Mouse (Mus musculus) MEL (cell line): Measurements from ENCODE around the gene Gnas. TPM values are rescaled to one million over a fixed set of nuclear protein-coding genes. Genes with fewer than 3 reads are reported as not detected.

Source experiments
- DNase-seq: peaks from one replicate; pipeline ENCODE4 v3.0.0; 2011; ENCODE audit warnings: low read depth, low spot score
- H3K27ac ChIP-seq: 2 replicates; pipeline ENCODE4 v1.5.1; 2012; ENCODE audit warnings: low read depth, mild to moderate bottlenecking, control low read depth, low read length, moderate library complexity; ENCODE audit not compliant: control insufficient read depth
- H3K27me3 ChIP-seq, 2 experiments: fragments of 150-350 bp in 1 of 2; sonication (generic) in 1 of 2; 2 replicates each; pipeline ENCODE4 v1.6.1; 2012; ENCODE audit warnings: low read length in 2 of 2, mild to moderate bottlenecking in 2 of 2, improper control_type of control experiment in 1 of 2, moderate library complexity in 1 of 2; ENCODE audit not compliant: insufficient read depth in 2 of 2, control insufficient read depth in 1 of 2
- H3K36me3 ChIP-seq, 2 experiments: 2 replicates each; pipeline ENCODE4 v1.6.1; 2012 to 2014; ENCODE audit warnings: low read length in 2 of 2, improper control_type of control experiment in 1 of 2, inconsistent platforms in 1 of 2, mild to moderate bottlenecking in 1 of 2; ENCODE audit not compliant: insufficient read depth in 2 of 2, control insufficient read depth in 1 of 2
- H3K4me1 ChIP-seq, 2 experiments: fragments of 150-350 bp in 1 of 2; sonication (generic) in 1 of 2; 2 replicates each; pipeline ENCODE4 v1.6.1; 2012; ENCODE audit warnings: low read length in 2 of 2, improper control_type of control experiment in 1 of 2, mild to moderate bottlenecking in 1 of 2; ENCODE audit not compliant: insufficient read depth in 2 of 2, control insufficient read depth in 1 of 2
- H3K4me3 ChIP-seq, 2 experiments: fragments of 150-350 bp in 1 of 2; sonication (generic) in 1 of 2; 2 replicates each; pipeline ENCODE4 v1.5.1; 2012; ENCODE audit warnings: low read depth in 2 of 2, low read length in 2 of 2, mild to moderate bottlenecking in 2 of 2, moderate library complexity in 2 of 2, control low read depth in 1 of 2, improper control_type of control experiment in 1 of 2; ENCODE audit not compliant: control insufficient read depth in 1 of 2, insufficient read depth in 1 of 2
- H3K79me2 ChIP-seq: 2 replicates; pipeline ENCODE4 v1.6.1; 2012; ENCODE audit warnings: mild to moderate bottlenecking, low read length, moderate library complexity; ENCODE audit not compliant: control insufficient read depth, poor library complexity, insufficient read depth
- H3K9ac ChIP-seq: 2 replicates; pipeline ENCODE4 v1.6.1; 2012; ENCODE audit warnings: low read depth, mild to moderate bottlenecking, control low read depth, low read length, moderate library complexity; ENCODE audit not compliant: control insufficient read depth, poor library complexity, severe bottlenecking
- H3K9me3 ChIP-seq: fragments of 150-350 bp; sonication (generic); replicated peaks from 2 replicates; pipeline ENCODE4 v1.6.1; 2012; ENCODE audit warnings: mild to moderate bottlenecking, low read length, improper control_type of control experiment, moderate library complexity; ENCODE audit not compliant: insufficient read depth
- BHLHE40 ChIP-seq: IDR thresholded peaks from 2 replicates; pipeline ENCODE4 v1.6.1; 2012; ENCODE audit warnings: low read depth, mild to moderate bottlenecking, inconsistent platforms, low read length, improper control_type of control experiment, borderline replicate concordance
- CHD1 ChIP-seq: IDR thresholded peaks from 2 replicates; pipeline ENCODE4 v1.6.1; 2012; ENCODE audit warnings: low read depth, mild to moderate bottlenecking, inconsistent platforms, low read length, improper control_type of control experiment
- E2F4 ChIP-seq: IDR thresholded peaks from 2 replicates; pipeline ENCODE4 v1.6.1; 2011; ENCODE audit warnings: low read depth, low read length, improper control_type of control experiment, borderline replicate concordance
- ELF1 ChIP-seq: IDR thresholded peaks from 2 replicates; pipeline ENCODE4 v1.6.1; 2014; ENCODE audit warnings: low read depth, mild to moderate bottlenecking, inconsistent platforms, low read length, improper control_type of control experiment, moderate library complexity
- EP300 ChIP-seq, 2 experiments: IDR thresholded peaks; 2 replicates each; pipeline ENCODE4 v1.6.1; 2011; ENCODE audit warnings: improper control_type of control experiment in 2 of 2, low read length in 2 of 2, low read depth in 1 of 2, mild to moderate bottlenecking in 1 of 2
- GATA1 ChIP-seq: IDR thresholded peaks from 2 replicates; pipeline ENCODE4 v1.6.1; 2011; ENCODE audit warnings: low read depth, low read length, improper control_type of control experiment
- HCFC1 ChIP-seq: IDR thresholded peaks from 2 replicates; pipeline ENCODE4 v1.6.1; 2012; ENCODE audit warnings: low read depth, mild to moderate bottlenecking, inconsistent platforms, low read length, improper control_type of control experiment, moderate library complexity
- JUND ChIP-seq: IDR thresholded peaks from 2 replicates; pipeline ENCODE4 v1.6.1; 2011; ENCODE audit warnings: low read depth, mild to moderate bottlenecking, improper control_type of control experiment, low read length
- KAT2A ChIP-seq: conservative IDR thresholded peaks from 2 replicates; pipeline ENCODE4 v1.6.1; 2012; ENCODE audit warnings: low read depth, low read length, improper control_type of control experiment, inconsistent platforms
- MAFK ChIP-seq: IDR thresholded peaks from 2 replicates; pipeline ENCODE4 v1.6.1; 2011; ENCODE audit warnings: low read depth, mild to moderate bottlenecking, low read length, improper control_type of control experiment, borderline replicate concordance
- MAZ ChIP-seq: IDR thresholded peaks from 2 replicates; pipeline ENCODE4 v1.6.1; 2012; ENCODE audit warnings: low read depth, mild to moderate bottlenecking, inconsistent platforms, low read length, improper control_type of control experiment
- MEF2A ChIP-seq: IDR thresholded peaks from 2 replicates; pipeline ENCODE4 v1.6.1; 2014; ENCODE audit warnings: low read depth, mild to moderate bottlenecking, inconsistent platforms, low read length, improper control_type of control experiment; ENCODE audit not compliant: poor library complexity, insufficient replicate concordance, severe bottlenecking; ENCODE audit errors: extremely low read depth
- MYB ChIP-seq: IDR thresholded peaks from 2 replicates; pipeline ENCODE4 v1.6.1; 2011; ENCODE audit warnings: mild to moderate bottlenecking, low read depth, low read length, improper control_type of control experiment
- POLR2AphosphoS5 ChIP-seq: IDR thresholded peaks from 2 replicates; pipeline ENCODE4 v1.6.1; 2012; ENCODE audit warnings: low read depth, borderline replicate concordance, mild to moderate bottlenecking, inconsistent platforms, low read length, moderate library complexity, mixed read lengths
- RAD21 ChIP-seq: IDR thresholded peaks from 2 replicates; pipeline ENCODE4 v1.6.1; 2011; ENCODE audit warnings: mild to moderate bottlenecking, low read depth, low read length, improper control_type of control experiment
- RCOR1 ChIP-seq: IDR thresholded peaks from 2 replicates; pipeline ENCODE4 v1.6.1; 2012; ENCODE audit warnings: low read depth, mild to moderate bottlenecking, inconsistent platforms, low read length, improper control_type of control experiment
- SMC3 ChIP-seq: IDR thresholded peaks from 2 replicates; pipeline ENCODE4 v1.6.1; 2011; ENCODE audit warnings: low read depth, low read length, improper control_type of control experiment
- TCF12 ChIP-seq: IDR thresholded peaks from 2 replicates; pipeline ENCODE4 v1.6.1; 2014; ENCODE audit warnings: low read depth, mild to moderate bottlenecking, inconsistent platforms, low read length, improper control_type of control experiment, moderate library complexity
- UBTF ChIP-seq: IDR thresholded peaks from 2 replicates; pipeline ENCODE4 v1.6.1; 2012; ENCODE audit warnings: low read depth, mild to moderate bottlenecking, inconsistent platforms, low read length, improper control_type of control experiment, moderate library complexity, borderline replicate concordance; ENCODE audit not compliant: insufficient read depth
- USF2 ChIP-seq, 2 experiments: IDR thresholded peaks; 2 replicates each; pipeline ENCODE4 v1.6.1; 2011 to 2012; ENCODE audit warnings: improper control_type of control experiment in 2 of 2, low read length in 2 of 2, borderline replicate concordance in 1 of 2, inconsistent platforms in 1 of 2, low read depth in 1 of 2, mild to moderate bottlenecking in 1 of 2; ENCODE audit not compliant: insufficient read depth in 1 of 2
- ZMIZ1 ChIP-seq: IDR thresholded peaks from 2 replicates; pipeline ENCODE4 v1.6.1; 2012; ENCODE audit warnings: low read depth, mild to moderate bottlenecking, inconsistent platforms, low read length, improper control_type of control experiment, moderate library complexity
- ZNF384 ChIP-seq: IDR thresholded peaks from 2 replicates; pipeline ENCODE4 v1.6.1; 2012; ENCODE audit warnings: low read depth, mild to moderate bottlenecking, inconsistent platforms, low read length, improper control_type of control experiment
- polyA plus RNA-seq, 2 experiments: library from polyadenylated mRNA; stranded (reverse) in 1 of 2; unstranded in 1 of 2; fragments of >175 nt in 1 of 2; fragments of >200 nt in 1 of 2; gene quantifications; 2 replicates each; pipeline versions ENCODE4 v1.2.1 to v1.2.4; 2012; ENCODE audit warnings: low replicate concordance in 2 of 2, low read depth in 1 of 2; ENCODE audit not compliant: insufficient read length in 2 of 2, insufficient read depth in 1 of 2, missing spikeins in 1 of 2
- total RNA-seq: library from RNA; depleted of rRNA; stranded (reverse); fragments of 300-350 nt; gene quantifications from 2 replicates; pipeline ENCODE4 v1.2.3, GENCODE M21; 2012

Gene Gnas
- total and polyA plus RNA-seq, 3 experiments, result 273 to 447 (median 383) TPM

DNA sequence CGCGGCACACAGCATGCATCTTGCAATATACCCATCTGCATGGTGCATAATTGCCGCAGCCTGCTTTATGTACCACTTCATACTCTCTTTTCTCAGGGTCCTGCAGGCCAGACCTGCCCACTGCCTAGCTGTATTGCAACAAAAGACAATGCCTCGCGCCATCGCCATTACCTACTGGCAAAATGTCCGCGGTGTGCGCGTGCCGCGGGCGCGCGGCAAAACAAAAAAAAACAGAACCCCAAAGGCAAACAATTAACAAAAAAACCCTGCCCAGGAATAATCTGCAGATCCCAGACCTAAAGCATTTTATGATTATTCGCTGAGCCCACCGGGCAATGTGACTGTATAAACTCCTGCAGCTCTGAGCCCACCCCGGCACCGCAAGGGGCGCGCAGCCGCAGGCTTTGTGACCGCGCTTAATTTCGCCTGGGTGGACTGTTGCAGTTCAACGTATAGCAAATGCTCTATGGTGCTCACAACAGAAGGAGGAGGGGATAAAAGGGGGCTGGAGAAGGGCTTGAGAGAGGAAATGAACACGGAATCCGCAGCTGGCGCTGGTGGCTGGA is 11.9 kb downstream of the Gnas start:
- no peak overlapping the region for H3K9ac ChIP-seq
- no peak for TF ChIP-seq RAD21
- no peak for TF ChIP-seq ELF1
- no peak for TF ChIP-seq E2F4
- no peak for TF ChIP-seq TCF12
- TF ChIP-seq MAZ, result no peak
- TF ChIP-seq, all 39 proteins: peak for 0
- no peak for DNase-seq
- Histone ChIP-seq H3K27ac (no peak overlapping the region), H3K4me1 (no peaks in the 10 kb centered on the region), H3K36me3 (no peaks in the 10 kb centered on the region), H3K4me3 (no peak overlapping the region), H3K9me3 (no peaks in the 10 kb centered on the region), H3K79me2 (no peaks in the 10 kb centered on the region), H3K27me3 (no peaks in the 10 kb centered on the region)

DNA sequence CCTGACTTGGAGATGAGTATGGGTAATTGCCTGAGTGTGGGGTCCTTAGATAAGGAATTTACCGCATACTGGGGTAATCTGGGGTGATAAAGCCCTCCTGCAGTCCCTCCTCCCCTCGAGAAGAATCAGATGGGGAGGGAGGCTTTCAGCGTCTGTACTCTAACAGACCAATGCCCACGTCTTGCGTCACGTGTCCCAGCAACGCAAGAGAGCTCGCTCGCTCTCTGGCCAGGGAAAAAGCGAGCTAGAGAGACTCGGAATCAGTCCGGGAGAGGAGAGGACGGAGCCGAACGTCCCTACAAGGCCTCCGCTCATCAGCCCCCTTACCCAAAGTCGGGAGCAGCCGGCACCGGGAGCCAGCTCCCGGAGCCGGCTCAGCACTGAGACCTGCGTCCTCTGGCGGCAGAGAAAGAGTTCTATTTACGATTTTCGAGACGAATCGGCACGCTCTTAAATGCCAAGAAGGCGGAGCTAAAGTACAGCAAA is 13.0 kb downstream of the Gnas start:
- Histone ChIP-seq H3K36me3 (no peaks in the 10 kb centered on the region), H3K79me2 (no peaks in the 10 kb centered on the region), H3K4me1 (no peaks in the 10 kb centered on the region), H3K4me3 (no peak overlapping the region), H3K9me3 (no peaks in the 10 kb centered on the region), H3K27ac (no peak overlapping the region), H3K9ac (no peak overlapping the region), H3K27me3 (no peaks in the 10 kb centered on the region)
- TF ChIP-seq MYB (no peak), MAZ (no peak), HCFC1 (no peak), TCF12 (no peak), CHD1 (no peak), USF2 (IDR thresholded peaks at IDR 0.05; ENCODE audit: borderline replicate concordance in 1 of 2, insufficient read depth in 1 of 2, low read depth in 1 of 2, low read length in 2 of 2) (no peak)
- no peak for DNase-seq

DNA sequence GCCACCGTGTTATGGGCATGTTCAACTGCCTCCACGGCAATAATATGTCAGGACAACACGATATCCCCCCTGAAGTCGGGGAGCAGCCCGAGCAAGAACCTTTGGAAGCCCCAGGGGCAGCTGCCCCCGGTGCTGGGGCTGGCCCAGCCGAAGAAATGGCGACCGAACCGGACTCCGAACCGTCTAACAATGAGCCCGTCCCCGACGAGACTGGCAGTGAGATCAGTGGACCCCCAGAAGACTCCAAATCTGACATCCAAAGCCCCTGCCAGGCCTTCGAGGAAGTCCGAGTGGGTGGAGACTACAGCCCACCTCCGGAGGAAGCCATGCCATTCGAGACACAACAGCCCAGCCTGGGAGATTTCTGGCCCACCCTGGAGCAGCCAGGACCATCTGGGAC is 13.7 kb downstream of the Gnas start:
- Histone ChIP-seq H3K4me3 (no peak overlapping the region), H3K4me1 (no peaks in the 10 kb centered on the region)
- TF ChIP-seq SMC3 (no peak), POLR2AphosphoS5 (no peak), ZNF384 (no peak), GATA1 (no peak), UBTF (no peak), E2F4 (no peak), BHLHE40 (no peak), MAZ (no peak), RCOR1 (no peak), KAT2A (no peak), JUND (no peak), MEF2A (no peak), MAFK (no peak), ZMIZ1 (no peak), EP300 (IDR thresholded peaks at IDR 0.05; ENCODE audit: low read depth in 1 of 2, low read length in 2 of 2) (no peak)
- TF ChIP-seq, all 39 proteins: peak for 0
- no peak for DNase-seq
- H3K9me3 ChIP-seq, result no peaks in the 10 kb centered on the region
- H3K27me3 ChIP-seq, result no peaks in the 10 kb centered on the region
- no peak overlapping the region for H3K9ac ChIP-seq
- no peaks in the 10 kb centered on the region for H3K36me3 ChIP-seq
- no peaks in the 10 kb centered on the region for H3K79me2 ChIP-seq
- no peak overlapping the region for H3K27ac ChIP-seq
